Mouse (Mus musculus): ENCODE measurements around the gene Thap2.

Thap2 gene

DNA sequence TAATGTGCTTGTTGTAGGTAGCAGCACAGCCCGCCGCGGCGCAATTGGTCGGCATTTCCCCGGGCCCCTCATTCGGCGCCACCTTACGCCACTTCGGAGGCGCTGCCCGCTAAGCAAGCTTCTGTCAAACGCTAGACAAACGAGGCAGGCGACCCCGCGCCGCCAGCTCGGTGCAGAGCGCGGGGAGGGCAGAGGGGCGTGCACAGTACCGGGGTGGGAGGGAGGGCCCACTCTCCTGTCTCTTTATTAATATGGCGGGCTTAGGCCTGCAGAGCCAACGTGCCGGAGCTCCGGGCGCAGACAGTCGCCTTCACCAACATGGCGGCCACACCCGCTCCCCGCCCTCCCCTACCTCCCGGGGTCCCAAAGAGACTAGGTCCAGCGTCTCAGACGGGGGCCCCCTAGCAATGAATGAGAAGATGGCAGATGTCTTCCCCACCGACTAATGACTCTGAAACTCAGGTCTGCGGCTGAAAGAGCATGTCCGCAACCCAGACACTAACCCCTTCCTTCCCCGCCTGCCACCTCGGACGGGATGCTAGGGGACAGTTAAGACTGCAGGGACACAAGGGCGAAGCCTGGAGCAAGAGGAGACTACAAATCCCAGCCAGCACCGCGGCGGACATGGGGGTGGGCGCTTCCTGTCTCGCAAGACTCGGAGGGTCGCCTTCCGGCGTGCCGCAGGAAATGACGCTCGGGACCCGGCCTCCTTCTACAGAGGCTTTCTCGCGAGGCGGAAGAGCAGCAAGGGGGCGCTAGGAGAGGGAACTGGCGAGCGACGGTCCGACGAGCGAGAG, at the start of gene Thap2, which contains the start of gene Zfc3h1:
Gene Thap2 (minus strand): TSS at position 223 of the 797 bp plus-strand sequence.
Gene Zfc3h1 (plus strand): TSS at position 739 of the 797 bp plus-strand sequence.
- DNase-seq (ENCODE audit: low spot score), result peak; percentile 99

DNA sequence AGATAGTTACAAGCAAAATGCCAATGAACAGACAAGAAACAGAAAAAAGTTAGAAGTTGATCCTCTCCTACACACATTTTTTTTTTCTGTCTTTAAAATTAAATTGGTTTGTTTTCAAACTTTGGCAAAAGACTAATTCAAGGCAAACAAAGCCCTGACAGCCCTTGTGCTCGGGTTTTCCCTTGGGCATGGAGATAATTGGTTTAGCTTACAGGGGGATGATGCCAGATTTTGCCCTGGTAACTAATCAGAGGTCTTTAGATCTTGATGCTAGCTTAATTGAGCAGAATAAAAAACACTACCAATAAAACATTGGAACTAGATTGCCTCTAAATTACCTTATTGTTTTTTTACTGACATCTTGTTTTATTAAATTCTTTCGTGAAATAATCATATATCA, 41.1 kb upstream of the Thap2 start:
- no peak for DNase-seq (ENCODE audit: low spot score)

DNA sequence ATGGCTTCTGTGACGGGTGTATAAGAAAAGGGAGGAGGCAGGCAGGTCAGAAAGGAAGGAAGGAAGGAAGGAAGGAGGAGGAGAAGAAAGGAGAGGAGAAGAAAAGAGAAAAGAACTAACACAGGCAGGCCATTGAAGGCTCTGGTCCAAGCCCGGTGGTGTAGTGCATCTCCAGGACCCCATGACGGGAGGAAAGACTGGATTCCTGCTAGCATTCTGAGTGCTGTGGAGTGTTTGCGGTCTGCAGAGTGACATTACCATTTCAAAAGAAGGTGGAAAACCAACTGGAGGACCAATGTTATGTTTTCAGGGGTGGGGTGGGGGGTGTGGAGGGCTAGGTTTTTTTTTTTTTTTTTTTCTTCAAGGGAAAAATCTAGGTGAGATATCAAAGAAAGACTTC, 37.7 kb upstream of the Thap2 start:
- DNase-seq (ENCODE audit: low spot score), result no peak

DNA sequence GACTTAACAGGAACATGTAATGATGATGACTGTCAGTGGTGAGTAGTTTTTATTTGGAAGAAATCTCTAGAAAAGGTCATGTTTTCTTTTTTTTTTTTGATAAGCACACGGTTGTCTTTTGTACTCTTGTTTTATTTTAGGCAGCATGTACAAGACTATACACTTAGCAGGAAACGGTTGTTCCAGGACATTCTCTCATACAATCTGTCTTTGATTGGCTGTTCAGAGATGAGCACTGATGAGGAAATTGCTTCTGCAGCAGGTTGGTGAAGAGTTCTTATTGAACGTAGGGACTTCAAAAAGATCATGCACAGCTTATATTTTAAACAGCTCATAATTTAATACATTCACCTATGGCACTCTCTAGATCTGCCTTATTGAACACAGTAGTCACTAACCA, 29.8 kb upstream of the Thap2 start:
- DNase-seq (ENCODE audit: low spot score), result no peak

DNA sequence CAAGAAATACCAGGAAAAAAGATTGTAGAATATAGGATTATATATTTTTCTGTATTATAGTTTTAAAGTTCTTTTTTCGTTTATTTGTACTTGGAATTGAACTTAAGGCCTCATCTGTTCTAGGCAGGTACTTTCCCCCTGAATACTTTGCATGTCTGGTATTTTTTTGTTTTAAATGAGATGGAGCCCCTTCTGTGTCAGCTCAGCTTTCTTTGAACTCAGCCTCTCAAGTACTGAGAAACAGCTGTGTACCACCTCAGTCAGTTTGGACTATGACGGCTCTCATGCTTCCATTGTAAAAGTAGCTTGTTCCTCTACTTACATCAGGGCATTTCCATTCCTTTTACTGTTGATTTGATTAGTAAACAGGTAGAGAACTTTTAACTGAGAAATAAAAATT, 29.3 kb upstream of the Thap2 start:
- no peak for DNase-seq (ENCODE audit: low spot score)

DNA sequence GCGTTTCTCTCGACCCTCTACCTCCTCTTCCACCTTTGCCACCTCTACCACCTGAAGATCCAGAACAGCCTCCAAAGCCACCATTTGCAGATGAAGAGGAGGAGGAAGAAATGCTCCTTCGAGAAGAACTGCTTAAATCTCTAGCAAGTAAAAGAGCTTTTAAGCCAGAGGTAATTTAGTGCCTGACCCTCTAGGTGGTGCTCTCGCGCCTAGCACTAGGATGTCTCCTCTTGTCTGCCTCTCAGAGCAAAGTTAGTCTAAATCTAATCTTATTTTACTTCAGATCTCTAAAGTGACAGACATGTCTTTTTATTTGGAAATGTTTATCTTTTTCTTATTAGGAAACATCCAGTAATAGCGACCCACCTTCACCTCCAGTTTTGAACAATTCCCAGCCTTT, 22.1 kb upstream of the Thap2 start:
- DNase-seq (ENCODE audit: low spot score), result peak; percentile 51

DNA sequence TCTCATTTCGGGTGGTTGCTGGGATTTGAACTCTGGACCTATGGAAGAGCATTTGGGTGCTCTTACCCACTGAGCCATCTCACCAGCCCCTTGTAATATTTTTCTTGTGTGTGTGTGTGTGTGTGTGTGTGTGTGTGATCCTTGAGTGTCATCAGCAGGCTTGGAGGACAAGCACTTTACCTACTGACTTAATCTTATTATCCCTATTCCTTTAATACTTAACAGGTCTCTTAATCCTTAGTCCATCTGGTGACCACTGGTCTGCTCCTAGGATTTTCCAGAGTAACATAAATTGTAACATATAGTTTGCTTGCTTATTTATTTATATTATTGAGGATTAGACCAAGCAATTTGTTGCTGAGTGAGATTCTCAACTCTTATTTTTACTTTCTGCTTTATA, 7.7 kb upstream of the Thap2 start:
- DNase-seq (ENCODE audit: low spot score), result no peak

DNA sequence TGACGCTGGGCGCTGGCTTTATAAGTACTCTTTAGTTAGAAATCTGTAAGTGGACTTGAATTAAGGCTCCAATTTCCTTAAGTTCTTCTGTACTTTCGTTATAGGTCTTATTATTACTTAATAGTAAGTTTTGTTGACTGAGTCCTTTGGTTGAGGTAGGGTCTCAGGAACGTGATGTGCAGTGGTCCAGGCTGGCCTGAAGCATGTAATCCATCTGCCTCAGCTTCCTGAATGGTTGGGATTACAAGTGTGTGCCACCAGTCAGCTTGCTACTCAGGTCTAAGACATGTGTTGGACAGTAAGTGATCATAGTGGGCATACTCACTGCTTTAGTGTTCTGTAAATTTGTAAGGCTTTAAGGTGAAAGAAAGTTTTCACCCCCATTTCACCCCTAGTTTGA, 6.8 kb upstream of the Thap2 start:
- no peak for DNase-seq (ENCODE audit: low spot score)

DNA sequence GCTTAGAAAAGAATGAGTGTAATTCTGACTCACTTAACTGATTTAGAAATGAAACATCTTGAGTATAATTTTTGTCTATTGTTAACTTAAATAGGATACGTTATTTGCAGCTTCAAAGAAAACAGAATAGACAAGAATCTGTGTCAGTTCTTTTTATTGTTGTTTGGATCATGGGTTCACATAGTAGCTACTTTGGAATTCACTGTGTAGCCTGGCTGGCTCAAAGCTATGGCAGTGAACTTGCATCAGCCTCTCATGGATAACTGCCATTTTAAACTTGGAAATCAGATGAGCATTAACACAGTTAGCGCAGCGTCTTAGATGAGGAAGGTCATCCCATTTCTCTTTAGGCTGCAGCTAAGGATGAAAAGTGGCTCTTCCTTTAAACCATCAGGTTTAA, 3.6 kb upstream of the Thap2 start:
- no peak for DNase-seq (ENCODE audit: low spot score)

DNA sequence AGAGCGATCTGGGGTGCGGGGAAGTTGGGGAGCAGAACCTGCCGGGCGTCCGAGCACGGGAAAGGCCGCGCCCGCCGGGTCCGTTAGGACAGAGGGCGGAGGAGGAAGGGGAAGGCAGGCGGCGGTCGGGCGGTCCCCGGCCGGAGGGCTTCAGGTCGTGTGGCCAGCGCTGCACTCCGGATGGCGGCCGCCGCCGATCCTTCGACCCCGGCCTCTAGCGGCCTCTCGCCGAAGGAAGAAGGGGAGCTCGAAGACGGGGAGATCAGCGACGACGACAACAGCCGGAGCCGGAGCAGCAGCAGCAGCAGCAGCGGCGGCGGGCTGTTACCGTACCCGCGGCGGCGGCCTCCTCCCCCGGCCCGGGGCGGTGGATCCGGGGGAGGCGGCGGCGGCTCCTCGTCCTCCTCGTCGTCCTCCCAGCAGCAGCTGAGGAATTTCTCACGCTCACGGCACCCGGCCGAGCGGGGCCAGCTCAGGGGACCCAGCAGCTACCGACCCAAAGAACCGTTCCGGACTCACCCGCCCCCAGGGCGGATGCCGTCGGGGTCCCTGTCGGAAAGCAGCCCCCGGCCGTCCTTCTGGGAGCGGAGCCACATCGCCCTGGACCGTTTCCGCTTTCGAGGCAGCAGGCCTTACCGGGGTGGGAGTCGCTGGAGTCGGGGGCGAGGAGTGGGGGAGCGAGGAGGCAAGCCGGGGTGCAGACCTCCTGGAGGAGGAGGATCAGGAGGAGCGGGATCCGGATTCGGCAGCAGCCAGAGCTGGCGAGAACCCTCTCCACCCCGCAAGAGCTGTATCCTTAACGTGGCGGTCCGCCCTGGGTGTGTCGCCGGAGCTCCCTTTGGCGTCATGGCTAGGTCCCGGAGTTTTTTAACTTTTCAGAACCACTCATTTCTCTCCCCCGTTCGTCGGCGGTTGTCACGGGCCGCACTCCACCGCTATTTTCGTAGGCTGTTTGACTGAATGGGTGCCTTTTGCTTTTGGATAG, 1.1 kb upstream of the Thap2 start:
- DNase-seq (ENCODE audit: low spot score), result peak; percentile 58

DNA sequence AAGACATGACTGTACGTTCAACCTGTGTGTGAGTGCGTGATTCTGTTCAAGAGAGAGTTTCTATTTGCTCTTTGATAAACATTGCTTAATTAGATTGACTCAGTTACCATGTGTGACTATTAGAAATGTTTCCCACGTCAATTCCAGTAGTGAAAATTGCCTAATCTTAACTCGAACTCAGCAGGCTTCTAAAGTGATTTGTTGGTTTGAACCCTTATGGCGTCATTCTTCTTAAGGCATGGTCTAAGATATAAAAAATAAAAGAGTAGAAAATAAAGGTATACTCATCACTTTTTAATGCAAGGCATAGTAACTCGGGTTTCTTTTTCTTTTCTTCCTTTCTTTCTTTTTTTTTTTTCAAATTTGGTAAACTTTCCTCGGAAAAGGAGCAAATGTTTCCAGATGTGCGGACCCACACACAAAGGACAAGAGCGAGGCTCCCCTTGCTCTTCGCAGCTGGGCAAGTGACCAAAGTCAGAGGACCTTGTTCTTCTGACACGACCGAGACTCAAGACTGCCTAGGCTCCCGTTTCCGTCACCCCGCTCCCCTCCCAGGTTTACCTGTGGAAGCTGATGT, 511 bp downstream of the Thap2 start:
- no peak for DNase-seq (ENCODE audit: low spot score)

DNA sequence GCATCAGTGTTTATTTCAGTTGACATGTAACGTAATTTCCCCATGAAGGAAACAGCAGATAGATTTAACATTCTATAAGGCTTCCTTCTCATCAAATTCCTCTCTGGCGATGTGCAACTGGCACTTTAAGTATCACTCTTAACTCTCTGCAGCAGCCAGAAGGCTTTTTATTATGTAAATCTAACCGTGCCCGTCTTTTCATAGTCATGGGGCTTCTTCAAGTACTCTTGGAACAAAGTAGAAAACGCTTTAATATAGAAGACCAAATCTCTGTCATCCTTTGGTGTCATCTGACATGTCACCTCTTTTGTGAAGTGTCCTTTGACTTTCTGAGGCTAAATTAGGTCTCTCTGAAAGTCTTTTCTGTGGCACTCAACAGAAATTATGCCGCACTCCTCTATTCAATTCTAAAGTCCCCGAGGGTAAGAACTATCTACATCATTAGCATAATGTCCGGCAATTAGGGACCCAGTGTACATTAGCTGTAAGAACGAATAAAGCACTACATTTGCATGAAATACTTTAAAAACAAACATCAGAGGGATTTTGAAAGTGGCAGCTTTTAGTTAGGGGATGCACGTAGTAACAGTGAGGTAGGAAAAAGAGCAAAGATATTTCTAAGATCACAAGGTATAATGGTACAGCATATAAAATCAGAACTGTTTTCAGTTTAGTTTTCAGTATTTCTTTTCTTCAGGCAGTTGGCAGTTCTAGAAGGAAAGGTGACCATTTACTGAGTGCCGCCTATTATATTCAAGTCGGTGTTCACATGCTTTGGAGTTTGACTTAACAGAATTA, 1.2 kb downstream of the Thap2 start:
- no peak for DNase-seq (ENCODE audit: low spot score)

DNA sequence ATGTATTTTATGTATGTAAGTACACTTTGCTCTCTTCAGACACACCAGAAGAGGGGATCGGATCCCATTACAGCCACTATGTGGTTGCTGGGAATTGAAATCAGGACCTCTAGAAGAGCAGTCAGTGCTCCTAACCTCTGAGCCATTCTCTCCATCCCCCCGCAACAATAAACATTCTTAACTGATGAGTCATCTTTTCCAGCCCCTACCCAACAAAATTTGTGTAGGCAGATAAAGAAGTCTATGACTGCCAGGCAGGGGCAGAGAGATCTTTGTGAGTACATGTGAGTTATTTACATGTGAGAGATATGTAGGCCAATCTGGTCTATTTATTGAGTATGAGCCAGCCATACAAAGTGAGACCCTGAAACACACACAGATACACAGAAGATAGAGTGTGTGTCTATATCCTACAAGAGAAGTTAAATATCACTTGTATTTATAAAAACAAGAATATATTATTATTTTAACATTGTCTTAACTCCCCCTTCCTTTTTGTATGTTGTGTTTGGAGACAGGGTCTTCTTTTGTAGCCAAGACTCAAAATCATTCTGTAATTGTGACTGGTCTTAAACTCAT, 2.6 kb downstream of the Thap2 start:
- DNase-seq (ENCODE audit: low spot score), result no peak

DNA sequence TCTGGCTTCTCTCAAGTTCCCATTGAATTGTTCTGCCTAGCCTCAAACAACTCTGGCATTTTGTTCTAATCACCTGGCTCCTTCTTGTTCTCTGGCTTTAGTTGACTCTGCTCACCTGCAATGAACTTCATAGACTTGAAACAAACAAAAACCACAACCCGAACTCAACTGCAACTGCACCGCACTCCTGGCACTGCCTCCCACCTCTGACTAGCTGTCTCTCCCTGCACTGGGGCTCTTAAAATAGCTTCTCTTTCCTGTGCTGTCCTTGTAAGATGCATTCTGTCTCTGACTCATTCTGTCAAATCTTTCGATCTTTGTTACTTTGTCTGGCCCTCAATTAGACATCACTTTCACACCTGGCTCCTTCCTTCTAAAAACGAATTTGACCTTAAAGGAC, 21.1 kb downstream of the Thap2 start:
- DNase-seq (ENCODE audit: low spot score), result no peak

DNA sequence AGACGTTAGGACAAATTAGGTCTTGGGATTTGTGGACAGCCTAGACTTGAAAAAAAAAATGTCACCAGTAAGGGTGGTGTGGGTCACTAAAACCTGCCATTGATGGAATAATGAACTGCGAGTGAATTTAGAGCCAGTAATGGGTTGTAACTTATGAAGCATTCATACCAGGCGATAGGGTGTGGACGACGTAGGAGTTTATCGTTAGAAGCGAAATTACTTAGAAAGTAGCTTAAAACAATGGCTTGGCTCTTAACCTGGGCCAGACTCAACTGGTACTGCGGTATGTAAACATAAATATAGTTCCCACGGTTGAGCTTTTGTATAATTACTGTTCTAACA, 21.6 kb downstream of the Thap2 start:
- no peak for DNase-seq (ENCODE audit: low spot score)

DNA sequence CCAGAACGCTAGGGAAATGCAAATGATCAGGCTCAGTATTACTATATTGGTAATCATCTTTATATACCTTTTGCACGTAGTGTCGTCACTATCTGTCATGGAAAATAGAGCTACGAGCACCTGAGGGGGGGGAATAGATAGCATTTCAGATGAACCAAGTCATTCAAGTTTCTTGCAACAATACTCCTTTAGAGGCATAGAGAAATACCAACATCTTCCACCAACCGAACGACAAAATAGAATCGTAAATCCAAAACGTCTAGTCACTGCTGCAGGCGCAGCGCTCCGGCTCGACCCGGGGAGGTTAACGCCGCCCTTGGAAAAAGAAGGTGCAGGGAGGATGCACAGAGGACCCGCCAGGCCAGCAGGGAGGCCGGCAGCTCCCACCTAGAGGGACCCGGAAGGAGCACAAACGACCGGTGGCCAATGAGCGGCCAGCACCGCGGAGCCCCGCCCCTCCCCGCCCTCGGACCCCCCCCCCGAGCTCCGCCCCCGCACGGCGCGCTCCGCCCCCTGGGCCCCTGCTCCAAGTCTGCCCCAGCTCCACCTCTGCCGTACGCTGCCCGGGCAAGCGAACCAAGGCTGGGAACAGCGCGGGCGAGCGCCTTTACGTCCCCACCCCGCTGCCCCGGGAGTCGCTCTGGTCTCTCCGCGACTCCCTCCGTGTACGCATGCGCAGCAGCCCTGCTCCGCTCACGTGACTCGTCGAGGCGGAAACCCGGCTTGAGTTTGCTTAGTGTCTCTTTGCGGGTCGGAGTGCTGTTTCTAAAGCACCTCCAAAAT, 22.2 kb downstream of the Thap2 start, which contains the start of gene Tmem19:
Gene Tmem19 (minus strand): TSS at position 662 of the 783 bp plus-strand sequence.
- peak; percentile 98 for DNase-seq (ENCODE audit: low spot score)

DNA sequence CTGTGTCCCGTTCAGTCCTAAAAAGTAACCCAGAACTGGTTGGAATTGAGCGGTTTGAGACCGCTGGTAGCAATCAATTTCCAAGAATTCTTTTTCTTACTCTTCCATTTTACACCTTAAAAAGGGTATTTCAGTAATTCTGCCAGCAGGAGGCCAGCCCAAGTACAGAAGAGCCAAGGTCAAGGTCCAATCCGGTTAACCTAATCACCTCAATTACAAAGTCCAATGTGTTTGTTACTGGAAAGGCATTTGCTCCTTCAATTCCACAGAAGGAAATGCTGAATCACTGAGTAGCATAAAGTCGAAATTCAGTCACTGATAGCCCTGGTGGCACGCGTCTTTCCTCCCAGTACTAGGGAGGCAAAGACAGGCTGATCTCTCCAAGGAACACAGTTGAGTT, 25.2 kb downstream of the Thap2 start:
- DNase-seq (ENCODE audit: low spot score), result no peak

DNA sequence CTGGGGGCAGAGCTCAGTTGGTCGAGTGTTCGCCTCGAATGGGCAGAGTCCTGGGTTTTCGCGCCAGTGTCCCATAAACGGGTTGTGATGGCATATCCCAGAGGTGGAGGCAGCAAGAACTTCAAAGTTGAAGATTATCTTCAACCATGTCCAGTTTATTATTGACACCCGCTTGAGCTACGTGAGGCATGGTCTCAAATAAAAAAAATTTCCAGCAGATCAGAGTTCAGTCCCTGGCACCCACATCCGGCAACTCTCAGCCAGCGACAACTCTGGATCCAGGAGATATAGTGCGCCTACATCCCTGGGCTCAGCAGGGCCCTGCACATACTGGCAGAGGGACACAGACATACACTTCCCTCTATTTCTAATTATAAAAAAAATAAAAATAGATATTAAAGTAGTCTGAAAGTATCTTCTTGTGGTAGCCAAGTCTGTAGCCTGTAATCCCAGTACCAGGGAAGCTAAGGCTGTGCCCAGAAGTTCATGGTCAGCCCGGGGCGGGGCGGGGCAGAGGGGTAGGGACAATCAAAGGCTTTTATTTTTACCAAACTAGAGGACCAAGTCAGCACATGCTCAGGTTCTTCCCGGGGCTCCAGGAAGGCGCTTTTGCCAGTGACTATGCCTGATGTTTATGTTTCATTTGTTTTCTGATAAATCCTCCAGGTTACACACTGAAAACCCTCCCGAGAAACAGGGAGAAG, 25.9 kb downstream of the Thap2 start:
- no peak for DNase-seq (ENCODE audit: low spot score)

DNA sequence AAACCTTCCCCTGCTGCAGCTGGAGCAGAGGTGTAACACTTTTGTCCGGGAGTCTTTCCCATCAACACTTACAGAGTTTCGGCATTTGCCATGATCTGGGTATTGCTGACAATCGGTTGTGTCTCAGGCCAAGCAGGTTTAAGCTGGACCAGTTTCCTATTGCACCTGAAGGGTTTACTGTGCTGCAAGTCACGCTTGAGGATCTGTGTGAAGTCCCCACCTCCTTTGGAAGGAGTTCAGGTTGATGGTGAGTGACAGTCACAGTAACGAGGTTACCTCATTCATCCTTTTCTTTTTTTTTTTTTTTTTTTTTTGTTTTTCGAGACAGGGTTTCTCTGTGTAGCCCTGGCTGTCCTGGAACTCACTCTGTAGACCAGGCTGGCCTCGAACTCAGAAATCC, 28.1 kb downstream of the Thap2 start:
- no peak for DNase-seq (ENCODE audit: low spot score)

DNA sequence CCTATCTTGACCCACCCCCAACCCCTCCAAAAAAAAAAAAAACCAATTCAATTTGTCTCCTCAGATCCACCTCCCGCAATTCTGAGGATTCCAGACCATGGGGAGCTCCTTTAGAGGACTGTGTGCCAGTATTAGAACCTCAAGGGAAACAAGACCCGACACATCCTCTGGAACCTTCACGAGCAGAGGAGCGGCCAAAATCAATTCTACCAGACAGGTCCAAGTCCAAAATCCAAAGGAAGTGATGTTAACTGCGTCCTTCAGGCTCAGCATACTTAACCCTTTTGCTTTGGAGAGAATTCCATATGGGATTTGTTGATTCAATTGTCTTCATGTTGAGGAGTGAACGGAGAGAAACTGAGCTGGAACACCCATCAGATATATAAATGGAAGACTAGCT, 29.2 kb downstream of the Thap2 start:
- no peak for DNase-seq (ENCODE audit: low spot score)

Measured in urinary bladder, postnatal 14 days (tissue).